Mouse (Mus musculus): Measurements from ENCODE around the gene Eng.

Eng gene

GRCm38 (mm10) chr2:32711301-32712056 lies 65.1 kb downstream of the Eng start:
- no peak for DNase-seq (ENCODE audit: low spot score)

- DNase-seq (ENCODE audit: low spot score) = peak; percentile 62
Measured at GRCm38 (mm10) chr2:32712108-32712551, 65.7 kb downstream of the Eng start.

GRCm38 (mm10) chr2:32712586-32712933 lies 66.2 kb downstream of the Eng start:
- peak; percentile 95 for DNase-seq (ENCODE audit: low spot score)

GRCm38 (mm10) chr2:32712934-32713817 lies 66.8 kb downstream of the Eng start, which contains the start of gene Cdk9:
Gene Cdk9 (minus strand): TSS chr2:32713076.
- DNase-seq (ENCODE audit: low spot score) = peak; percentile 92

- DNase-seq (ENCODE audit: low spot score) = no peak
Measured at GRCm38 (mm10) chr2:32714117-32714986, 68.0 kb downstream of the Eng start.

- DNase-seq (ENCODE audit: low spot score) = no peak
Measured at GRCm38 (mm10) chr2:32714987-32715425, 68.6 kb downstream of the Eng start.

GRCm38 (mm10) chr2:32718761-32719160 lies 72.4 kb downstream of the Eng start:
- no peak for DNase-seq (ENCODE audit: low spot score)

GRCm38 (mm10) chr2:32720053-32720452 lies 73.7 kb downstream of the Eng start:
- no peak for DNase-seq (ENCODE audit: low spot score)

GRCm38 (mm10) chr2:32720681-32721229 lies 74.4 kb downstream of the Eng start, which contains the start of gene Sh2d3c:
Gene Sh2d3c (plus strand): TSS chr2:32721055.
- no peak for DNase-seq (ENCODE audit: low spot score)

GRCm38 (mm10) chr2:32722046-32722445 lies 75.7 kb downstream of the Eng start:
- no peak for DNase-seq (ENCODE audit: low spot score)

- DNase-seq (ENCODE audit: low spot score) = no peak
Measured at GRCm38 (mm10) chr2:32722581-32722980, 76.2 kb downstream of the Eng start.

- DNase-seq (ENCODE audit: low spot score) = no peak
Measured at GRCm38 (mm10) chr2:32724149-32724548, 77.8 kb downstream of the Eng start.

GRCm38 (mm10) chr2:32724832-32725790 lies 78.7 kb downstream of the Eng start:
- no peak for DNase-seq (ENCODE audit: low spot score)

- DNase-seq (ENCODE audit: low spot score) = peak; percentile 77
Measured at GRCm38 (mm10) chr2:32727435-32727834, 81.0 kb downstream of the Eng start.

- DNase-seq (ENCODE audit: low spot score) = no peak
Measured at GRCm38 (mm10) chr2:32728463-32728862, 82.1 kb downstream of the Eng start.

GRCm38 (mm10) chr2:32729547-32729946 lies 83.2 kb downstream of the Eng start:
- DNase-seq (ENCODE audit: low spot score) = no peak

- DNase-seq (ENCODE audit: low spot score) = no peak
Measured at GRCm38 (mm10) chr2:32730854-32731253, 84.5 kb downstream of the Eng start.

- no peak for DNase-seq (ENCODE audit: low spot score)
Measured at GRCm38 (mm10) chr2:32731911-32732310, 85.5 kb downstream of the Eng start.

Data from urinary bladder, postnatal 25 days (tissue).